Mouse (Mus musculus): ENCODE data around the gene Cd99l2. TPM values are rescaled to one million over a fixed set of nuclear protein-coding genes. Genes with fewer than 3 reads are reported as not detected.

Gene Cd99l2
- polyA plus RNA-seq, 1 experiment from 2014 or later, result 25.4 TPM

Small RNA genes within 50 kb of the gene (microRNA-seq; reads per million reads assigned to microRNA genes)
- not detected for gene Gm23945 (ENCODE audit: insufficient number of aligned reads)

Other genes starting within 250 kb of the Cd99l2 start
- 14.3 and 14.8 TPM in 2 replicates for gene Mtmr1, start 128.1 kb downstream of the Cd99l2 start, polyA plus RNA-seq (2014; fragmentation: Nextera tagmentation; extraction: Ambion mirVana)
- gene Hmgb3, start 63.1 kb upstream of the Cd99l2 start, polyA plus RNA-seq (2014; fragmentation: Nextera tagmentation; extraction: Ambion mirVana), result 759 and 772 TPM in 2 replicates
- 5.2 and 6.2 TPM in 2 replicates for gene Gpr50, start 170.8 kb upstream of the Cd99l2 start, polyA plus RNA-seq (2014; fragmentation: Nextera tagmentation; extraction: Ambion mirVana)

All from forebrain, embryonic 11.5 days (tissue).